Mouse (Mus musculus) hindbrain, embryonic 11.5 days (tissue): ENCODE measurements around the gene 1810010D01Rik. TPM values are rescaled to one million over a fixed set of nuclear protein-coding genes. Genes with fewer than 3 reads are reported as not detected.

Experiments used
- ATAC-seq: fragments of 200-750 bp; cut with Nextera tagmentation; 2 replicates; pipeline ENCODE4 v1.8.0; 2017; ENCODE audit warnings: mild to moderate bottlenecking, moderate TSS enrichment, moderate library complexity; ENCODE audit not compliant: low FRiP score
- DNase-seq: peaks from one replicate; pipeline ENCODE4 v3.0.0-alpha.2; 2015; ENCODE audit warnings: low spot score
- H3K27ac ChIP-seq: fragments of 300-500 bp; sonication (generic); 2 replicates; pipeline ENCODE4 v1.5.1; 2014; ENCODE audit warnings: mild to moderate bottlenecking, low read depth, low read length
- H3K27me3 ChIP-seq: fragments of 300-500 bp; sonication (generic); 2 replicates; pipeline ENCODE4 v1.6.1; 2014; ENCODE audit warnings: mild to moderate bottlenecking, low read length, moderate library complexity, mixed read lengths; ENCODE audit not compliant: control insufficient read depth, insufficient read depth
- H3K36me3 ChIP-seq: fragments of 300-500 bp; sonication (generic); 2 replicates; pipeline ENCODE4 v1.6.1; 2014; ENCODE audit warnings: mild to moderate bottlenecking, low read length, moderate library complexity, mixed read lengths; ENCODE audit not compliant: control insufficient read depth, insufficient read depth
- H3K4me1 ChIP-seq: fragments of 300-500 bp; sonication (generic); replicated peaks from 2 replicates; pipeline ENCODE4 v1.6.1; 2014; ENCODE audit warnings: low read length, mixed read lengths; ENCODE audit not compliant: control insufficient read depth, insufficient read depth
- H3K4me2 ChIP-seq: fragments of 300-500 bp; sonication (generic); replicated peaks from 2 replicates; pipeline ENCODE4 v1.6.1; 2014; ENCODE audit warnings: mild to moderate bottlenecking, low read depth, low read length
- H3K4me3 ChIP-seq: fragments of 300-500 bp; sonication (generic); 2 replicates; pipeline ENCODE4 v1.5.1; 2014; ENCODE audit warnings: low read depth, low read length
- H3K9ac ChIP-seq: fragments of 300-500 bp; sonication (generic); 2 replicates; pipeline ENCODE4 v1.6.1; 2014; ENCODE audit warnings: low read depth, low read length
- H3K9me3 ChIP-seq: fragments of 300-500 bp; sonication (generic); 2 replicates; pipeline ENCODE4 v1.6.1; 2016; ENCODE audit warnings: low read length; ENCODE audit not compliant: control insufficient read depth
- whole genome bisulfite sequencing: fragments of 180-500 bp; shearing (Covaris S2); extraction: QIAGEN DNeasy Blood & Tissue Kit; methylation state at CpG from one replicate; pipeline ENCODE4 v1.1.7; 2014; 5-methylcytosine and 5-hydroxymethylcytosine counted together
- polyA plus RNA-seq: library from polyadenylated mRNA; unstranded; fragments of >200 nt; fragmentation: Nextera tagmentation; extraction: Ambion mirVana; gene quantifications from 2 replicates; pipeline ENCODE4 v1.2.1, GENCODE M21; 2014

Gene 1810010D01Rik
- polyA plus RNA-seq, 1 experiment from 2014 or later: 0.97 TPM

DNA sequence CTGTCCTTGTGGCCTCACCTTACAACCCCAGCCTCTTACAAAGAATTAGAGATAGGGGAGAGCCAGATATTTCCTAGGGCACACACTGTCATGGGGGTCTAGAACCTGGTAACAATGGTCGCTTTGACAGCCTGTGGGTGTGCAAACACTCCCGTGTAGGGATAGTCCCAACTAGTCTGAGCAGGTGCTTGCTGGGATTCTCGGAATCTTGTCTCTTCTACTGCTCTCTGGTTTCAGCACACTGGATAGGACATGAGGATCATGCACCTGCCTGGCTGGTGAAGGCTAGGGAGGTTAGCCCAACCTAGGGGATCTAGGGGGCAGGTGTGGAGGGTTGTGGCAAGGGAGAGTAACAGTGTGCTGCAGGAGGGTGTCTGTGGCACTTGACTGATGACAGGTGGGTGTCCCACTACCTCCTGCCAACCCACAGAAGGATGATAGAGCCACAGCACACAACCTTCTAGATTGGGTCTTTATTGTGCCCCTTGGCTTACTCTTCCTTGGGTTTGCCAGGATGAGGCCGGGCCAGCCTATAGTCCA is 2.5 kb downstream of the 1810010D01Rik start:
- ATAC-seq (no peak), DNase-seq (no peak)
- Histone ChIP-seq H3K27me3 (no peaks in the 10 kb centered on the region), H3K4me2 (no peak overlapping the region), H3K4me1 (peaks cover 14% of the 10 kb centered on the region), H3K9me3 (no peaks in the 10 kb centered on the region), H3K4me3 (no peak overlapping the region), H3K27ac (peak overlapping the region; percentile 93), H3K9ac (peak overlapping the region; percentile 56; the same call in 1 of the 2 replicates), H3K36me3 (no peaks in the 10 kb centered on the region)
- 78% methylated on average over 4 of the region's 4 CpGs for WGBS

DNA sequence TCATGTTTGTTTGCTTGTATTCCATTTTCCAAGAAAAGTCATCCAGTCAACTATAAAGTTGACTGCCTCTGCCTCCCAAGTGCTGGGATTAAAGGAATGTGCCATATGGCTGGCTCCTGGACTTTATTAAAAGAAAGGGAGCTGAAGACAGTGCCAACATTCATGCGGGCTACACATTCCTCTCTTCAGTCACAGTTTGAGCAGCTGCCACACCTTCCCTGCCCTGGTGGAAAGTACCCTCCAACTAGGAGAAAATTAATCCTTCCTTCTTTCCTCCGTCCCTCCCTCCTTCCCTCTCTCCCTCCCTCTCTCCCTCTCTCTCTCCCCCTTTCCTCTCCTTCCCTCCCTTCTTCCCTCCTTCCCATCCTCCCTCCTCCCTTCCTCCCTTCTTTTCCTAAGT is 8.2 kb downstream of the 1810010D01Rik start:
- no peaks in the 10 kb centered on the region for H3K27me3 ChIP-seq
- WGBS: 69% methylated on average over 2 of the region's 2 CpGs
- H3K4me1 ChIP-seq: peaks cover 2% of the 10 kb centered on the region; the same call in 1 of the 2 replicates
- no peak for ATAC-seq
- DNase-seq: no peak
- no peaks in the 10 kb centered on the region for H3K36me3 ChIP-seq
- no peak overlapping the region for H3K4me3 ChIP-seq
- H3K27ac ChIP-seq: no peak overlapping the region
- H3K9ac ChIP-seq: no peak overlapping the region
- H3K9me3 ChIP-seq: no peaks in the 10 kb centered on the region
- no peak overlapping the region for H3K4me2 ChIP-seq

DNA sequence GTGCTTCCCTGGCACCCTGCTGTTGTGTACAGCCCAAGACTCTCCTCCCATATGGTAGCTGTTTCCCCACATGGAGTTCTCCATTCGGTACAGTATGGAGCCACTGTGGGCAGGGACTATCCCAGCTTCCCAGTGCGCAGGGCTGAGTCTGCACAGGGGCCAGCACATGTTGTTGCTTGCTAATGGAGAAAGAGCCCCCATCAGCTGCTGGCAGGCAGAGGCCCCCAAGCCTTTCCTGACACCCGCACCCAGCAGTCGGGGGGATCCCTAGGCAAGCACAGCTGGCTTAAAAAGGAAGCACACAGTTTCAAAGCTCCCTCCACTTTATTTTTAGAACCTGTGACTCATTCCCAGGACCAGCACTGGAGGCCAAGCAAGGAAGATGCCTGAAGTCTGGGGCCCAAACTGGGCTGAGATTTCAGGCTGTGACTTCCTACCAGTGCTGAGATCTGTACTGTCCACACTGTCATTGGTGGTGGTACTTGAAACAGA is 9.7 kb downstream of the 1810010D01Rik start:
- Histone ChIP-seq H3K27me3 (no peaks in the 10 kb centered on the region), H3K4me1 (peaks cover 2% of the 10 kb centered on the region; the same call in 1 of the 2 replicates), H3K9ac (no peak overlapping the region), H3K27ac (no peak overlapping the region), H3K4me2 (no peak overlapping the region), H3K36me3 (no peaks in the 10 kb centered on the region), H3K9me3 (no peaks in the 10 kb centered on the region), H3K4me3 (no peak overlapping the region)
- no peak for ATAC-seq
- WGBS: 56% methylated on average over 4 of the region's 4 CpGs
- DNase-seq: no peak

- H3K36me3 ChIP-seq: no peaks in the 10 kb centered on the region
- no peak overlapping the region for H3K9ac ChIP-seq
- DNase-seq: no peak
- no peak overlapping the region for H3K4me3 ChIP-seq
- no peak overlapping the region for H3K27ac ChIP-seq
- no peaks in the 10 kb centered on the region for H3K9me3 ChIP-seq
- no peak overlapping the region for H3K4me2 ChIP-seq
- WGBS: 58% methylated on average over 3 of the region's 3 CpGs
- H3K4me1 ChIP-seq: peaks cover 2% of the 10 kb centered on the region; the same call in 1 of the 2 replicates
- ATAC-seq: no peak
- no peaks in the 10 kb centered on the region for H3K27me3 ChIP-seq
These were observed 10.2 kb downstream of the 1810010D01Rik start for GRCm38 (mm10) chr7:145197711-145198110.

DNA sequence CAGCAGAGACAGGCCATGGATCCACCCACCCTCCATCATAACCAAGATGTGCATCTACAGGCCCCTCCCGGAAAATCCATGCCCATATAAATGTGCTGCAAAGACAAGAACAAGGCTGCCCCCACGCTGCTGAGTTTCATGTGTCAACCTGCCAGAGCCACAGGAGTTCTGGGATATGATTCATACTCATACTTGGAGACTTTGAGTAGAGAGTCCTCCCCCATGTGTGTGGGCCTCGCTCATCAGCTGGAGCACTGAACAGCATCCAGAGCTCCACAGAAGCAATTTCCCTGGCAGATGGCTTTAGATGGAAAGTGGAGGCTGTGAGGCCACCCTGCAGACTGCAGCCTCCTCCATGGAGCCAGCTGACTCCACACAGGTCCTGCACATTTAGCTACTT is 10.9 kb downstream of the 1810010D01Rik start:
- DNase-seq (no peak), ATAC-seq (no peak)
- H3K36me3 ChIP-seq: no peaks in the 10 kb centered on the region
- WGBS: 89% methylated on average over 3 of the region's 3 CpGs
- no peak overlapping the region for H3K4me3 ChIP-seq
- H3K9ac ChIP-seq: no peak overlapping the region
- no peak overlapping the region for H3K4me2 ChIP-seq
- no peaks in the 10 kb centered on the region for H3K27me3 ChIP-seq
- peaks cover 2% of the 10 kb centered on the region; the same call in 1 of the 2 replicates for H3K4me1 ChIP-seq
- H3K9me3 ChIP-seq: no peaks in the 10 kb centered on the region
- no peak overlapping the region for H3K27ac ChIP-seq

DNA sequence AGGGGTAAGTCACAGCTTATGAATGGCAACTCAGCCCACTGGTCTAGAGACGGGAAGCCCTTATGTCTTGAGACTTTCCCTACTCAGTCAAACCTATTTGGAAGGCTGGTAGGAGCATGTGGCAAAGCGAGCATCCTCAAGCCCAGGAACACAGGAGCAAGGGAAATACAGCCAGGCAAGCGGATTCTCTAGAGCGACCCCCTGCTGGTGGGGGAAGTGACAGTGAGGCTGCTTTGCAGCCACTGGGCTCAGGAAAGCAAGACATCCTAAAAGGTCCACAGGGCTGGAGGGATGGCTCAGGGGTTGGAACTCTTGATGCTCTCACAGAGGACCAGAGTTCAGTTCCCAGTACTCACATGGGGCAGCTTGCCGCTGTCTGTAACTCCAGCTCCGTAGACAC is 11.6 kb downstream of the 1810010D01Rik start:
- H3K27ac ChIP-seq: no peak overlapping the region
- H3K4me2 ChIP-seq: no peak overlapping the region
- no peak overlapping the region for H3K4me3 ChIP-seq
- H3K9me3 ChIP-seq: no peaks in the 10 kb centered on the region
- peaks cover 2% of the 10 kb centered on the region; the same call in 1 of the 2 replicates for H3K4me1 ChIP-seq
- no peaks in the 10 kb centered on the region for H3K36me3 ChIP-seq
- DNase-seq (no peak), ATAC-seq (no peak)
- no peak overlapping the region for H3K9ac ChIP-seq
- WGBS: 83% methylated on average over 6 of the region's 6 CpGs
- H3K27me3 ChIP-seq: no peaks in the 10 kb centered on the region

DNA sequence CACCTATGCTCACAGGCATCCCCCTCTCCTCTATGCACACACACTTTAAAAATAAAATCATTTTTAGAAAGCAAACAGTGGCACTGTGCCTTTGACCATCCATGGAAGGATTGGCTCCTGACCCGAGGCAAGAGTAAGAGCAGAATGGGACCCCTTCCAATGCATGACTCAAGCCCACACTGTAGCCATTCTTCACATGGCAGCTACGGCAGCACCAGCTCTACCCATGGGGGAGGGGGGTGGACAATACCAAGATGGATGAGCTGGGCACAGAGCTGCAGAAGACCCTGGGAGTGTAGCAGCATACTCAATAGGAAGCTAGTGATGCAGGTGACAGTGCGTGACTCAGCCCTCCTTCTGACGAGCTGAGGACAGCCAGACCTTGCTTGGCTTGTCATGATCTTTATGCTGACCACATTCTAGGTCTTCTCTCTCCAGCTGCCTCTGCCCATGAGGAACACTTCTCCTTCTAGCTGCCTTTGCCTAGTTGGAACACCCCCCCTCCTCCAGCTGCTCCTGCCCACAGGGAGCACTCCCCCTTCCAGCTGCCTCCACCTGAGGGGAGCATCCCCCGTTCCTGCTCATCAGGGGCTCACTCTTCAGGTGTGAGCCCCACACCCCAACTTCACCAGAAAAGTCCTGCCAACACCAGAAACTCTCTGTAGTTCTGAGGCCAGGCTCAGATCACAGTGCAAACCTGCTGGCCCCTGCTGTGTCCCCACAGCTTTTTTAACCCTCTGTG is 12.6 kb downstream of the 1810010D01Rik start:
- no peaks in the 10 kb centered on the region for H3K9me3 ChIP-seq
- H3K4me3 ChIP-seq: no peak overlapping the region
- no peak overlapping the region for H3K9ac ChIP-seq
- no peak overlapping the region for H3K4me2 ChIP-seq
- peaks cover 2% of the 10 kb centered on the region; the same call in 1 of the 2 replicates for H3K4me1 ChIP-seq
- 43% methylated on average over 5 of the region's 5 CpGs for WGBS
- no peaks in the 10 kb centered on the region for H3K27me3 ChIP-seq
- no peak for ATAC-seq
- no peak for DNase-seq
- no peaks in the 10 kb centered on the region for H3K36me3 ChIP-seq
- H3K27ac ChIP-seq: no peak overlapping the region

- H3K27ac ChIP-seq: no peak overlapping the region
- ATAC-seq: no peak
- H3K4me1 ChIP-seq: peaks cover 2% of the 10 kb centered on the region; the same call in 1 of the 2 replicates
- no peak overlapping the region for H3K4me3 ChIP-seq
- H3K9ac ChIP-seq: no peak overlapping the region
- H3K4me2 ChIP-seq: no peak overlapping the region
- H3K27me3 ChIP-seq: no peaks in the 10 kb centered on the region
- no peaks in the 10 kb centered on the region for H3K9me3 ChIP-seq
- no peaks in the 10 kb centered on the region for H3K36me3 ChIP-seq
- no peak for DNase-seq
- 70% methylated on average over 3 of the region's 3 CpGs for WGBS
These were observed 13.3 kb downstream of the 1810010D01Rik start for GRCm38 (mm10) chr7:145194455-145195161.
